8 mouse cellular contexts compared by ENCODE assay signal in genomic region chr8:70600473-70601270, GRCm38 (mm10). TPM values are rescaled to one million over a fixed set of nuclear protein-coding genes. Genes with fewer than 3 reads are reported as not detected.
A peak's percentile ranks its signal among the peaks of the same experiment; 100 is the strongest.
DNase-seq lines count a peak whose midpoint lies in the region; ATAC-seq and TF ChIP-seq lines count a peak whose summit lies in the region.

No protein-coding gene starts in this region.

- H3K27me3 ChIP-seq in embryonic facial prominence, embryonic 11.5 days (ENCODE audit: control insufficient read depth, insufficient read depth, low read length): no peaks in the 10 kb centered on the region
- peaks cover 22% of the 10 kb centered on the region; the same call in 1 of the 2 replicates for H3K27me3 ChIP-seq in hindbrain, embryonic 12.5 days
- no peaks in the 10 kb centered on the region for H3K27me3 ChIP-seq in limb, embryonic 14.5 days (ENCODE audit: control insufficient read depth, insufficient read depth, low read length)

- 20% methylated on average over 9 of the region's 10 CpGs for WGBS in embryonic facial prominence, embryonic 11.5 days
- 14% methylated on average over 10 of the region's 10 CpGs for WGBS in hindbrain, embryonic 12.5 days
- WGBS in limb, embryonic 14.5 days: 34% methylated on average over 8 of the region's 10 CpGs

- H3K4me1 ChIP-seq in embryonic facial prominence, embryonic 11.5 days (ENCODE audit: control insufficient read depth, insufficient read depth, low read length): peaks cover 16% of the 10 kb centered on the region
- H3K4me1 ChIP-seq in hindbrain, embryonic 12.5 days: peaks cover 76% of the 10 kb centered on the region
- H3K4me1 ChIP-seq in limb, embryonic 14.5 days (ENCODE audit: control insufficient read depth, insufficient read depth, low read length): peaks cover 34% of the 10 kb centered on the region

- H3K4me2 ChIP-seq in embryonic facial prominence, embryonic 11.5 days (ENCODE audit: low read depth, low read length): peak overlapping the region; percentile 54
- peak overlapping the region; percentile 54 for H3K4me2 ChIP-seq in hindbrain, embryonic 12.5 days (replicated peaks)
- peak overlapping the region; percentile 43 for H3K4me2 ChIP-seq in limb, embryonic 14.5 days (replicated peaks; ENCODE audit: low read depth, low read length, severe bottlenecking)

- H3K9ac ChIP-seq in embryonic facial prominence, embryonic 11.5 days (replicated peaks; ENCODE audit: low read length): peak overlapping the region; percentile 46; the same call in 1 of the 2 replicates
- peak overlapping the region; percentile 27; the same call in 1 of the 2 replicates for H3K9ac ChIP-seq in hindbrain, embryonic 12.5 days
- H3K9ac ChIP-seq in limb, embryonic 14.5 days (ENCODE audit: low read depth, low read length, severe bottlenecking): 0 out of 2 replicates have a peak overlapping the region, but pooled peaks have one; percentile 21

- peak overlapping the region; percentile 21 for H3K4me3 ChIP-seq in gastrocnemius, adult 2 months
- H3K4me3 ChIP-seq in embryonic facial prominence, embryonic 11.5 days (ENCODE audit: low read depth, low read length): peak overlapping the region; percentile 12; the same call in 1 of the 2 replicates
- peak overlapping the region; percentile 15 for H3K4me3 ChIP-seq in hindbrain, embryonic 12.5 days
- H3K4me3 ChIP-seq in limb, embryonic 14.5 days (replicated peaks; ENCODE audit: low read length): peak overlapping the region; percentile 20

- TF ChIP-seq POLR2A in limb, embryonic 14.5 days (IDR thresholded peaks at IDR 0.05; ENCODE audit: borderline replicate concordance, extremely low read depth, insufficient read depth, insufficient read length): no peak

- no peak for DNase-seq in gastrocnemius, adult 2 months
- no peak for DNase-seq in gastrocnemius, postnatal 4 days (ENCODE audit: low spot score in 2 of 2)
- DNase-seq in embryonic facial prominence, embryonic 11.5 days (ENCODE audit: low spot score): peak; percentile 51
- DNase-seq in limb, embryonic 14.5 days (ENCODE audit: low spot score): no peak
- peak; percentile 61 for DNase-seq in neural tube, embryonic 10.5 days (ENCODE audit: extremely low spot score, low spot score)
- no peak for DNase-seq in gastrocnemius, postnatal 10 days
- no peak for DNase-seq in right cerebral cortex, postnatal 25 days

- peaks cover 4% of the 10 kb centered on the region for H3K36me3 ChIP-seq in embryonic facial prominence, embryonic 11.5 days (replicated peaks; ENCODE audit: control insufficient read depth, insufficient read depth, low read depth, low read length)
- H3K36me3 ChIP-seq in hindbrain, embryonic 12.5 days: peaks cover 30% of the 10 kb centered on the region
- H3K36me3 ChIP-seq in limb, embryonic 14.5 days (ENCODE audit: control insufficient read depth, insufficient read depth, low read length): peaks cover 23% of the 10 kb centered on the region

- no peaks in the 10 kb centered on the region for H3K9me3 ChIP-seq in embryonic facial prominence, embryonic 11.5 days (replicated peaks; ENCODE audit: control insufficient read depth, low read length)
- H3K9me3 ChIP-seq in hindbrain, embryonic 12.5 days (replicated peaks): peaks cover 3% of the 10 kb centered on the region; the same call in 1 of the 2 replicates
- no peaks in the 10 kb centered on the region for H3K9me3 ChIP-seq in limb, embryonic 14.5 days (ENCODE audit: control insufficient read depth, low read length)

- TF ChIP-seq CTCF in gastrocnemius, adult 2 months (IDR thresholded peaks at IDR 0.05): no peak

- H3K27ac ChIP-seq in gastrocnemius, adult 2 months: peak overlapping the region; percentile 66
- peak overlapping the region; percentile 65 for H3K27ac ChIP-seq in embryonic facial prominence, embryonic 11.5 days (replicated peaks; ENCODE audit: low read depth, low read length)
- H3K27ac ChIP-seq in hindbrain, embryonic 12.5 days: peak overlapping the region; percentile 96
- 0 out of 2 replicates have a peak overlapping the region, but pooled peaks have one; percentile 2 for H3K27ac ChIP-seq in limb, embryonic 14.5 days (replicated peaks; ENCODE audit: low read depth, low read length)

- ATAC-seq in embryonic facial prominence, embryonic 11.5 days (replicated peaks; ENCODE audit: insufficient number of reproducible peaks, low FRiP score, low TSS enrichment, low read depth): no peak
- ATAC-seq in hindbrain, embryonic 12.5 days (ENCODE audit: low FRiP score): peak; percentile 20; the same call in 1 of the 2 replicates
- no peak for ATAC-seq in limb, embryonic 14.5 days (ENCODE audit: low FRiP score, low read depth)

- intact Hi-C loops in gastrocnemius, adult 2 months (cut with DNase I): no loop called here

RNA-seq across cellular contexts. Expression of gene Isyna1, which starts 6.5 kb away (rescaled TPM):
- 1 to 10 TPM; 3.2 to 4.3 TPM for total RNA-seq in gastrocnemius, adult 2 months (2021)
- total RNA-seq in gastrocnemius, postnatal 4 days (2021): 10 to 100 TPM; 22.8 to 31.3 TPM
- polyA plus RNA-seq in embryonic facial prominence, embryonic 11.5 days (2014; fragmentation: Nextera tagmentation; extraction: Ambion mirVana): 79.0 and 87.9 TPM in 2 replicates
- 128 and 138 TPM in 2 replicates for polyA plus RNA-seq in hindbrain, embryonic 12.5 days (2016; fragmentation: Nextera tagmentation; extraction: Ambion mirVana)
- polyA plus RNA-seq in limb, embryonic 14.5 days (2012; rRNA removed): 213 and 279 TPM in 2 replicates
- polyA plus RNA-seq in limb, embryonic 14.5 days (2014; fragmentation: Nextera tagmentation; extraction: Ambion mirVana): 94.4 and 103 TPM in 2 replicates
- total RNA-seq in gastrocnemius, postnatal 10 days (2021): 10 to 100 TPM; 30.0 to 31.6 TPM

RNA-seq across cellular contexts. Expression of gene Ssbp4, which starts 8.0 kb away (rescaled TPM):
- total RNA-seq in gastrocnemius, adult 2 months (2021): 10 to 100 TPM in 1 of 2 experiments, 1 to 10 TPM in 1; 9.2 to 14.4 TPM
- 10 to 100 TPM; 49.6 to 60.7 TPM for total RNA-seq in gastrocnemius, postnatal 4 days (2021)
- 108 and 123 TPM in 2 replicates for polyA plus RNA-seq in embryonic facial prominence, embryonic 11.5 days (2014; fragmentation: Nextera tagmentation; extraction: Ambion mirVana)
- polyA plus RNA-seq in hindbrain, embryonic 12.5 days (2016; fragmentation: Nextera tagmentation; extraction: Ambion mirVana): 141 and 143 TPM in 2 replicates
- polyA plus RNA-seq in limb, embryonic 14.5 days (2012; rRNA removed): 163 and 236 TPM in 2 replicates
- 151 and 171 TPM in 2 replicates for polyA plus RNA-seq in limb, embryonic 14.5 days (2014; fragmentation: Nextera tagmentation; extraction: Ambion mirVana)
- total RNA-seq in gastrocnemius, postnatal 10 days (2021): 10 to 100 TPM; 31.1 to 40.1 TPM

RNA-seq across cellular contexts. Expression of gene Lrrc25, which starts 15.3 kb away (rescaled TPM):
- total RNA-seq in gastrocnemius, adult 2 months (2021): under 1 TPM; 0.42 to 0.48 TPM
- 1 to 10 TPM; 2.5 to 3.2 TPM for total RNA-seq in gastrocnemius, postnatal 4 days (2021)
- polyA plus RNA-seq in embryonic facial prominence, embryonic 11.5 days (2014; fragmentation: Nextera tagmentation; extraction: Ambion mirVana): 0.32 and 0.98 TPM in 2 replicates
- polyA plus RNA-seq in hindbrain, embryonic 12.5 days (2016; fragmentation: Nextera tagmentation; extraction: Ambion mirVana): 0.79 and 1.1 TPM in 2 replicates
- polyA plus RNA-seq in limb, embryonic 14.5 days (2012; rRNA removed): 3.5 and 4.5 TPM in 2 replicates
- polyA plus RNA-seq in limb, embryonic 14.5 days (2014; fragmentation: Nextera tagmentation; extraction: Ambion mirVana): 2.5 and 3.2 TPM in 2 replicates
- 1 to 10 TPM; 1.2 to 3.0 TPM for total RNA-seq in gastrocnemius, postnatal 10 days (2021)

RNA-seq across cellular contexts. Expression of gene Gdf15, which starts 31.6 kb away (rescaled TPM):
- total RNA-seq in gastrocnemius, adult 2 months (2021): under 1 TPM in 1 of 2 experiments, not detected in 1; 0.28 TPM
- under 1 TPM; 0.32 to 0.39 TPM for total RNA-seq in gastrocnemius, postnatal 4 days (2021)
- 0.20 TPM in 1 of 2 replicates, not detected in the other for polyA plus RNA-seq in embryonic facial prominence, embryonic 11.5 days (2014; fragmentation: Nextera tagmentation; extraction: Ambion mirVana)
- 0.15 and 0.17 TPM in 2 replicates for polyA plus RNA-seq in hindbrain, embryonic 12.5 days (2016; fragmentation: Nextera tagmentation; extraction: Ambion mirVana)
- 0.15 and 0.47 TPM in 2 replicates for polyA plus RNA-seq in limb, embryonic 14.5 days (2012; rRNA removed)
- 0.18 TPM in 1 of 2 replicates, not detected in the other for polyA plus RNA-seq in limb, embryonic 14.5 days (2014; fragmentation: Nextera tagmentation; extraction: Ambion mirVana)
- not detected for total RNA-seq in gastrocnemius, postnatal 10 days (2021)

RNA-seq across cellular contexts. Expression of gene Pgpep1, which starts 59.5 kb away (rescaled TPM):
- total RNA-seq in gastrocnemius, adult 2 months (2021): 10 to 100 TPM in 1 of 2 experiments, 1 to 10 TPM in 1; 9.3 to 22.5 TPM
- 10 to 100 TPM; 41.4 to 47.0 TPM for total RNA-seq in gastrocnemius, postnatal 4 days (2021)
- 59.8 and 71.3 TPM in 2 replicates for polyA plus RNA-seq in embryonic facial prominence, embryonic 11.5 days (2014; fragmentation: Nextera tagmentation; extraction: Ambion mirVana)
- polyA plus RNA-seq in hindbrain, embryonic 12.5 days (2016; fragmentation: Nextera tagmentation; extraction: Ambion mirVana): 101 and 125 TPM in 2 replicates
- polyA plus RNA-seq in limb, embryonic 14.5 days (2012; rRNA removed): 47.6 and 59.8 TPM in 2 replicates
- 64.1 and 68.7 TPM in 2 replicates for polyA plus RNA-seq in limb, embryonic 14.5 days (2014; fragmentation: Nextera tagmentation; extraction: Ambion mirVana)
- total RNA-seq in gastrocnemius, postnatal 10 days (2021): 10 to 100 TPM; 22.5 to 23.4 TPM

Comparison
In these comparisons a context has a peak if more than half of its experiments do, and no peak if none do; other contexts are left out.
1. RNA of gene Isyna1, which starts 6.5 kb away (total RNA-seq): 30.0 to 31.6 TPM in gastrocnemius, postnatal 10 days and 22.8 to 31.3 TPM in gastrocnemius, postnatal 4 days; 3.2 to 4.3 TPM in gastrocnemius, adult 2 months; every median in the first group is over 4 times any median in the second.
2. DNase-seq: peak in embryonic facial prominence, embryonic 11.5 days (single experiment) and neural tube, embryonic 10.5 days (single experiment); none in gastrocnemius, adult 2 months (single experiment), gastrocnemius, postnatal 4 days (0 of 2), limb, embryonic 14.5 days (single experiment), gastrocnemius, postnatal 10 days (single experiment) and right cerebral cortex, postnatal 25 days (single experiment).
3. H3K27ac ChIP-seq: peak in every context shown above with its lines; median percentile 96 in hindbrain, embryonic 12.5 days; 66 in gastrocnemius, adult 2 months; 65 in embryonic facial prominence, embryonic 11.5 days; 2 in limb, embryonic 14.5 days.
4. Peak in every context shown above with its lines, with median percentiles within 50 percentile points of each other: H3K4me3 ChIP-seq, H3K4me2 ChIP-seq and H3K9ac ChIP-seq.